8 mouse cellular contexts compared by ENCODE assay signal in the genomic region with DNA sequence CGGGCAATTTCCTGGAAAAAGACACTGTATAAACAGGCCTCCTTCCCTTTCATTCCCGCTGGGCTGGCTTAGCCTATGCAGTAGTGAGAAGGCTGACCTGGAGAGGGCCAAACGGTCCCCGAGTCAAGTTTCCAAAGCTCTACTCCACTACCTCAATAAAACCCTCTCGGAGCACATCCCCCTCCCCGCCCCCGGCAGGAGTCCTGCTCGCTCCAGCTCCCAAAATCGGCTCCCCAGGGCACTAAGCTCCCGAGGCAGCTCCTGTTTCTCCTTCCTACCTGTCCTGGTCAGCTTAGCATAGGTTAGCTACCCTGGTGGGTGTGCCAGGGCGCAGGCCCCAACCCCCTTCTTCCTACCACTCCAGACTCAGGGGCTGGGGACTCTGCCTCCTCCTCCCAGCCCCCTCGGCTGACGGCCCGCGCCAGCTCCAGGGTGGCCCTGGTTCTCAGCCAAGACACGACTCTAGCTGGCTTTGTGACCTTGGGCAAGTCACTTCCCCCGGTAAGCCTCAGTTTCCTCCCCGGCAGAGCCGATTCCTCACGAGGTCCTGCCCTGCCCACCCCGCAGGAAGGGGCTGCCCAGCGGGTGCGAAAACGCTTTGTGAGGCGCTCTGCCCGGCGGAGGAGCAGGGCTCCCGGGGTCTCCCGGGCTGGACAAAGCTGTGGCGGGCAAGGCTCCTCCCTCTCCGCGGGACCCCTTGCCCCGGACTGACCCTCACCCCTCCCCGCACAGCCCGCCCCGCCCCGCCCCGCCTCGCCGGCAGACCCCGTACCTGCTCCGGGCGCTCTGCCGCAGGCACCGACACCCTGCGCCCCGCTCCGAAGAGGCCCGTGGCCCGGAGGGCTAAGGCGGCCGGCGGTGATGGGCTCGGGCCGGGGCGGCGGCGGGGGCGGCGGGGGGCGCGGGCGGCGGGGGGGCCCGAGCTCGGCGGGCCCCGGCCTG. TPM values are rescaled to one million over a fixed set of nuclear protein-coding genes. Genes with fewer than 3 reads are reported as not detected.
A peak's percentile ranks its signal among the peaks of the same experiment; 100 is the strongest.
DNase-seq lines count a peak whose midpoint lies in the region; ATAC-seq lines count a peak whose summit lies in the region.

No protein-coding gene starts in this region.

- ATAC-seq in hematopoietic stem cell, adult 5-6 weeks (replicated peaks in 1 of 2; ENCODE audit: insufficient read depth in 1 of 2, low FRiP score in 2 of 2, low TSS enrichment in 1 of 2, low read depth in 1 of 2, poor library complexity in 2 of 2, severe bottlenecking in 2 of 2), result peak; percentile 8 to 13; a peak in 1 of 4 replicates

- DNase-seq in MEL-GATA-1-ER (ENCODE audit: extremely low read depth, low read depth), result peak; percentile 12
- peak; percentile 55 to 62 for DNase-seq in cerebellum, adult 18-20 months
- DNase-seq in forelimb bud, embryonic 11.5 days (ENCODE audit: low read depth, low spot score), result peak; percentile 64
- DNase-seq in layer of hippocampus, adult 8-10 months (ENCODE audit: low spot score in 2 of 2), result peak; percentile 17 to 22
- DNase-seq in lung, postnatal 25 days (ENCODE audit: low spot score), result peak; percentile 23
- peak; percentile 67 for DNase-seq in retina, embryonic 14.5 days (ENCODE audit: low spot score)
- peak; percentile 37 for DNase-seq in urinary bladder, postnatal 14 days (ENCODE audit: low spot score)

RNA-seq across cellular contexts. Expression of a gene that starts 0.5 kb away (rescaled TPM):
- total RNA-seq in hematopoietic stem cell, adult 5-6 weeks (2017), result 57.1 and 59.5 TPM in 2 replicates
- 10 to 100 TPM; 48.8 to 55.4 (median 50.9) TPM for total RNA-seq in layer of hippocampus, adult 8-10 months (2022)

Comparison
In these comparisons a context has a peak if more than half of its experiments do, and no peak if none do; other contexts are left out.
1. Peak in every context shown above with its lines: DNase-seq and ATAC-seq.
2. DNase-seq: peak in every context shown above with its lines; median percentile 67 in retina, embryonic 14.5 days; 64 in forelimb bud, embryonic 11.5 days; 58 in cerebellum, adult 18-20 months; 37 in urinary bladder, postnatal 14 days; 23 in lung, postnatal 25 days; 20 in layer of hippocampus, adult 8-10 months; 12 in MEL-GATA-1-ER.